ENCODE assay signal across 17 mouse cellular contexts in genomic region chr9:42457501-42457900, GRCm38 (mm10). TPM values are rescaled to one million over a fixed set of nuclear protein-coding genes. Genes with fewer than 3 reads are reported as not detected.
DNase-seq lines count a peak whose midpoint lies in the region; ATAC-seq and TF ChIP-seq lines count a peak whose summit lies in the region.
"Had no signal": no experiment of that assay in that cellular context is flagged by ENCODE, and none has a peak within 500 bp of the region (broad histone marks: within the 10 kb centered on the region; RNA-seq: fewer than 3 reads in every experiment).

No protein-coding gene starts in this region.

- H3K4me3 ChIP-seq in kidney, embryonic 15.5 days (replicated peaks), result no peak overlapping the region
- no peak overlapping the region for H3K4me3 ChIP-seq in intestine, postnatal 0 days (ENCODE audit: low read depth, low read length)
- no peak overlapping the region for H3K4me3 ChIP-seq in small intestine, adult 2 months (ENCODE audit: low read depth, low read length)
- H3K4me3 ChIP-seq: embryonic facial prominence, embryonic 15.5 days; forebrain, embryonic 13.5 days; heart, embryonic 12.5 days had no signal

- no peak for ATAC-seq in kidney, embryonic 15.5 days (replicated peaks; ENCODE audit: low FRiP score)
- peak; percentile 92 for ATAC-seq in intestine, postnatal 0 days
- ATAC-seq: forebrain, embryonic 13.5 days; inflammation-experienced regulatory T-cells, adult 6 months had no signal

- WGBS in kidney, embryonic 15.5 days, result 88% methylated on average over 8 of the region's 8 CpGs
- WGBS in intestine, postnatal 0 days, result 49% methylated on average over 8 of the region's 8 CpGs
- 30% methylated on average over 8 of the region's 8 CpGs for WGBS in large intestine, adult 2 months
- WGBS in small intestine, adult 2 months, result 35% methylated on average over 8 of the region's 8 CpGs

- H3K27ac ChIP-seq in kidney, embryonic 15.5 days, result no peak overlapping the region
- peak overlapping the region; percentile 91 for H3K27ac ChIP-seq in intestine, postnatal 0 days (ENCODE audit: low read depth, low read length)
- peak overlapping the region; percentile 94 for H3K27ac ChIP-seq in small intestine, adult 2 months (ENCODE audit: insufficient read depth, low read depth, low read length)
- H3K27ac ChIP-seq: embryonic facial prominence, embryonic 15.5 days; forebrain, embryonic 13.5 days; liver, embryonic 14.5 days had no signal

- no peaks in the 10 kb centered on the region for H3K36me3 ChIP-seq in kidney, embryonic 15.5 days
- 0 out of 2 replicates have a peak, but pooled peaks cover 7% of the 10 kb centered on the region for H3K36me3 ChIP-seq in intestine, postnatal 0 days (ENCODE audit: control insufficient read depth, insufficient read depth)
- no peaks in the 10 kb centered on the region for H3K36me3 ChIP-seq in small intestine, adult 2 months (ENCODE audit: control insufficient read depth, insufficient read depth, low read length)
- H3K36me3 ChIP-seq: heart, embryonic 12.5 days had no signal

- no peak for TF ChIP-seq CTCF in intestine, postnatal 0 days (IDR thresholded peaks at IDR 0.05; ENCODE audit: low read depth)
- no peak for TF ChIP-seq CTCF in small intestine, adult 2 months (IDR thresholded peaks at IDR 0.05; ENCODE audit: extremely low read depth, insufficient read length, insufficient replicate concordance, low read depth, low read length)

- H3K27me3 ChIP-seq in kidney, embryonic 15.5 days, result no peaks in the 10 kb centered on the region
- H3K27me3 ChIP-seq in intestine, postnatal 0 days (replicated peaks; ENCODE audit: control insufficient read depth, insufficient read depth, low read length), result no peaks in the 10 kb centered on the region
- no peaks in the 10 kb centered on the region for H3K27me3 ChIP-seq in small intestine, adult 2 months (ENCODE audit: control insufficient read depth, insufficient read depth, low read length)
- H3K27me3 ChIP-seq: embryonic facial prominence, embryonic 15.5 days; forebrain, embryonic 13.5 days had no signal

- peaks cover 39% of the 10 kb centered on the region for H3K4me1 ChIP-seq in kidney, embryonic 15.5 days
- peaks cover 29% of the 10 kb centered on the region for H3K4me1 ChIP-seq in intestine, postnatal 0 days (replicated peaks; ENCODE audit: control insufficient read depth, insufficient read depth, low read length)
- peaks cover 38% of the 10 kb centered on the region for H3K4me1 ChIP-seq in small intestine, adult 2 months (ENCODE audit: control insufficient read depth, insufficient read depth, insufficient read length, low read length)

- no peak for TF ChIP-seq POLR2A in small intestine, adult 2 months (IDR thresholded peaks at IDR 0.05; ENCODE audit: low read depth, low read length)

- H3K9ac ChIP-seq in kidney, embryonic 15.5 days, result no peak overlapping the region
- no peak overlapping the region for H3K9ac ChIP-seq in intestine, postnatal 0 days (ENCODE audit: low read depth, low read length)
- H3K9ac ChIP-seq: embryonic facial prominence, embryonic 15.5 days; forebrain, embryonic 13.5 days; heart, embryonic 12.5 days; liver, embryonic 14.5 days had no signal

- no peak overlapping the region for H3K4me2 ChIP-seq in kidney, embryonic 15.5 days
- H3K4me2 ChIP-seq in intestine, postnatal 0 days (replicated peaks; ENCODE audit: low read depth), result peak overlapping the region; percentile 48; the same call in 1 of the 2 replicates
- H3K4me2 ChIP-seq: embryonic facial prominence, embryonic 15.5 days; forebrain, embryonic 13.5 days; heart, embryonic 12.5 days had no signal

- DNase-seq in kidney, adult 11 months, result peak; percentile 93
- peak; percentile 67 for DNase-seq in large intestine, adult 2 months (ENCODE audit: low read depth, low spot score)
- DNase-seq in cerebellum, postnatal 14 days, result no peak
- no peak for DNase-seq in MN1 (ENCODE audit: low spot score)
- no peak for DNase-seq in right cerebral cortex, postnatal 25 days
- DNase-seq: cerebellum, adult 8-10 months; gastrocnemius, postnatal 36 days; spleen, adult 18-20 months; thymus, postnatal 4 days had no signal

- H3K9me3 ChIP-seq in kidney, embryonic 15.5 days (replicated peaks), result no peaks in the 10 kb centered on the region
- no peaks in the 10 kb centered on the region for H3K9me3 ChIP-seq in intestine, postnatal 0 days (ENCODE audit: control insufficient read depth)
- H3K9me3 ChIP-seq: embryonic facial prominence, embryonic 15.5 days; forebrain, embryonic 13.5 days; heart, embryonic 12.5 days had no signal

RNA-seq across cellular contexts. Expression of gene Tbcel, which starts 50.1 kb away (rescaled TPM):
- 5.1 and 5.2 TPM in 2 replicates for polyA plus RNA-seq in kidney, embryonic 15.5 days (2015; fragmentation: Nextera tagmentation; extraction: Ambion mirVana)
- polyA plus RNA-seq in intestine, postnatal 0 days (2015; fragmentation: Nextera tagmentation; extraction: Ambion mirVana), result 12.2 and 16.0 TPM in 2 replicates
- polyA plus RNA-seq in large intestine, adult 2 months (2012; rRNA removed), result 5.3 and 8.6 TPM in 2 replicates
- polyA plus RNA-seq in small intestine, adult 2 months (2012; rRNA removed), result 1.8 and 4.9 TPM in 2 replicates

RNA-seq across cellular contexts. Expression of gene Tecta, which starts 57.8 kb away (rescaled TPM):
- polyA plus RNA-seq in kidney, embryonic 15.5 days (2015; fragmentation: Nextera tagmentation; extraction: Ambion mirVana), result 0.13 and 0.22 TPM in 2 replicates
- 0.04 and 0.10 TPM in 2 replicates for polyA plus RNA-seq in intestine, postnatal 0 days (2015; fragmentation: Nextera tagmentation; extraction: Ambion mirVana)
- 0.01 and 0.04 TPM in 2 replicates for polyA plus RNA-seq in large intestine, adult 2 months (2012; rRNA removed)
- 0.03 TPM in 2 replicates for polyA plus RNA-seq in small intestine, adult 2 months (2012; rRNA removed)
- polyA plus RNA-seq: inflammation-experienced regulatory T-cells, adult 6 months had no signal

Comparison
In these comparisons a context has a peak if more than half of its experiments do, and no peak if none do; other contexts are left out.
1. DNase-seq: peak in kidney, adult 11 months (single experiment) and large intestine, adult 2 months (single experiment); none in cerebellum, postnatal 14 days (0 of 2), MN1 (single experiment) and right cerebral cortex, postnatal 25 days (single experiment).